ENCODE assay signal across 25 mouse cellular contexts in the genomic region with DNA sequence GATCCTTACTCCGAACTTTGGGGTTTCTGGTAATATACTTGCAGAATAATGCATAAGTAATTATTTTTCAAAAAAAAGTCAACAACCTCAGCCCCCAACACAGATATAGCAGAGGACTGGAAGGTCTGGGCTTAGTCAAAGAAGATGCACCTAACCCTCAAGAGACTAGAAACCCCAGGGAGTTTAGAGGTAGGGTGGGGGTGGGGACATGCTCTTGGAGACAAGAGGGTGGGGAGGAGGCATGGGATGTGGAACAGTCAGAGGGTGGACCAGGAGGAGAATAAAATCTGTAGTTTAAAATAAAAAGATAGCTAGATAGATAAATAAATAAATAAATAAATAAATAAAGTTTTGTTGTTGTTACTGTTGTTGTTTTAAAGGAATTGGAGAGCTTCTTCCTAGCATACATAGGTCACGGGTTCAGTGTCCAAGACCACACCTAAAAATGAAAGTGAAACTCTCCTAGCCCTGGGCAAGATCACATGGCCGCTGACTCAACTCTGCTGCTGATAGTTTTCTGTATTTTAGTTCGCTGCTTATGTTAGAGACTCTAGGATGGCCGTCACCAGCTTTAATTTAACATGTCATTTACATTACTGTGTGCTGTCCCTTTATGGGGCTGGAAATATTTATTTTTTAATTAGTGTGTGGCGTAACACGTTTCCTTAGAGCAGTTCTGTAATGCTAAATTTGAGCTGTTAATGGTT. TPM values are rescaled to one million over a fixed set of nuclear protein-coding genes. Genes with fewer than 3 reads are reported as not detected.
DNase-seq lines count a peak whose midpoint lies in the region; ATAC-seq and TF ChIP-seq lines count a peak whose summit lies in the region.
"Had no signal": no experiment of that assay in that cellular context is flagged by ENCODE, and none has a peak within 500 bp of the region (broad histone marks: within the 10 kb centered on the region; RNA-seq: fewer than 3 reads in every experiment).

No protein-coding gene starts in this region.

- peak; percentile 85 for ATAC-seq in granulocyte monocyte progenitor cell, adult 5-6 weeks (replicated peaks; ENCODE audit: poor library complexity, severe bottlenecking)
- peak; percentile 72; the same call in 1 of the 2 replicates for ATAC-seq in megakaryocyte-erythroid progenitor cell, adult 5-6 weeks (replicated peaks; ENCODE audit: low FRiP score, low TSS enrichment, poor library complexity, severe bottlenecking)
- ATAC-seq in hindbrain, postnatal 0 days = no peak

- dilution Hi-C loops in CH12.LX (cut with MboI; ENCODE audit: extremely low pct_ligation_motif_present, extremely low pct_unique_long_range_greater_than_20kb, low sequenced_read_pairs) = no loop called here

- H3K9me3 ChIP-seq in CH12.LX (replicated peaks; ENCODE audit: low read length) = no peaks in the 10 kb centered on the region
- H3K9me3 ChIP-seq in hindbrain, postnatal 0 days (ENCODE audit: low read length) = no peaks in the 10 kb centered on the region
- H3K9me3 ChIP-seq: embryonic facial prominence, embryonic 15.5 days; forebrain, embryonic 10.5 days; heart, embryonic 12.5 days; hindbrain, embryonic 15.5 days; liver, embryonic 13.5 days; midbrain, embryonic 10.5 days had no signal

- peak; percentile 89 for TF ChIP-seq EP300 in CH12.LX (IDR thresholded peaks at IDR 0.05; ENCODE audit: low read length)

- 0 out of 2 replicates have a peak, but pooled peaks have one; percentile 54 for TF ChIP-seq POLR2A in CH12.LX (IDR thresholded peaks at IDR 0.05; ENCODE audit: low read depth, low read length)

- H3K4me2 ChIP-seq in CH12.LX (ENCODE audit: insufficient read depth, low read depth, poor library complexity, severe bottlenecking) = peak overlapping the region; percentile 47; the same call in 1 of the 2 replicates
- no peak overlapping the region for H3K4me2 ChIP-seq in hindbrain, postnatal 0 days (ENCODE audit: low read depth, low read length)
- H3K4me2 ChIP-seq: embryonic facial prominence, embryonic 15.5 days; heart, embryonic 12.5 days; hindbrain, embryonic 15.5 days; liver, embryonic 13.5 days had no signal

- no peak overlapping the region for H3K4me3 ChIP-seq in CH12.LX (replicated peaks in 1 of 3; ENCODE audit: low read depth in 2 of 3, low read length in 2 of 3, poor library complexity in 1 of 3)
- H3K4me3 ChIP-seq in hindbrain, postnatal 0 days (ENCODE audit: low read length) = no peak overlapping the region
- H3K4me3 ChIP-seq: embryonic facial prominence, embryonic 15.5 days; forebrain, embryonic 10.5 days; heart, embryonic 12.5 days; hindbrain, embryonic 15.5 days; liver, embryonic 13.5 days; midbrain, embryonic 10.5 days had no signal

- WGBS in hindbrain, postnatal 0 days = 86% methylated on average over 7 of the region's 7 CpGs

- H3K27ac ChIP-seq in CH12.LX (ENCODE audit: insufficient read depth, low read depth) = no peak overlapping the region
- no peak overlapping the region for H3K27ac ChIP-seq in hindbrain, postnatal 0 days
- H3K27ac ChIP-seq: embryonic facial prominence, embryonic 15.5 days; forebrain, embryonic 10.5 days; hindbrain, embryonic 15.5 days; liver, embryonic 13.5 days; midbrain, embryonic 10.5 days had no signal

- in situ Hi-C loops in CH12.LX (cut with MboI; ENCODE audit: low pct_ligation_motif_present, low pct_unique_long_range_greater_than_20kb, low sequenced_read_pairs) = no loop called here

- H3K27me3 ChIP-seq in CH12.LX (replicated peaks) = no peaks in the 10 kb centered on the region
- no peaks in the 10 kb centered on the region for H3K27me3 ChIP-seq in hindbrain, postnatal 0 days (ENCODE audit: insufficient read depth, low read length)
- H3K27me3 ChIP-seq: embryonic facial prominence, embryonic 15.5 days; heart, embryonic 12.5 days; hindbrain, embryonic 15.5 days; liver, embryonic 13.5 days had no signal

- no peak; the same call in 1 of the 2 replicates for TF ChIP-seq RAD21 in CH12.LX (IDR thresholded peaks at IDR 0.05; ENCODE audit: low read depth, low read length)

- H3K9ac ChIP-seq in CH12.LX (ENCODE audit: insufficient read depth, low read depth) = no peak overlapping the region
- no peak overlapping the region for H3K9ac ChIP-seq in hindbrain, postnatal 0 days (replicated peaks; ENCODE audit: low read length)
- H3K9ac ChIP-seq: embryonic facial prominence, embryonic 15.5 days; heart, embryonic 12.5 days; hindbrain, embryonic 15.5 days; liver, embryonic 13.5 days had no signal

- H3K36me3 ChIP-seq in CH12.LX (replicated peaks in 1 of 2; ENCODE audit: control insufficient read depth in 1 of 2, insufficient read depth in 1 of 2, low read length in 1 of 2) = no peaks in the 10 kb centered on the region
- no peaks in the 10 kb centered on the region for H3K36me3 ChIP-seq in hindbrain, postnatal 0 days (ENCODE audit: insufficient read depth, low read length)
- H3K36me3 ChIP-seq: embryonic facial prominence, embryonic 15.5 days; forebrain, embryonic 10.5 days; heart, embryonic 12.5 days; hindbrain, embryonic 15.5 days; liver, embryonic 13.5 days; midbrain, embryonic 10.5 days had no signal

- peaks cover 11 to 13% of the 10 kb centered on the region in 2 experiments; a peak in 3 of 4 replicates for H3K4me1 ChIP-seq in CH12.LX (ENCODE audit: control insufficient read depth in 1 of 2, insufficient read depth in 2 of 2)
- H3K4me1 ChIP-seq in hindbrain, postnatal 0 days (ENCODE audit: insufficient read depth, low read length) = no peaks in the 10 kb centered on the region
- H3K4me1 ChIP-seq: embryonic facial prominence, embryonic 15.5 days; forebrain, embryonic 10.5 days; heart, embryonic 12.5 days; hindbrain, embryonic 15.5 days; liver, embryonic 13.5 days; midbrain, embryonic 10.5 days had no signal

- peak; percentile 74 for DNase-seq in 3T3-L1 (ENCODE audit: low read depth, low spot score)
- peak; percentile 79 for DNase-seq in CH12.LX (ENCODE audit: extremely low read depth)
- DNase-seq in hindbrain, postnatal 0 days (ENCODE audit: low spot score) = no peak
- DNase-seq in right cerebral cortex, postnatal 25 days = no peak
- no peak for DNase-seq in layer of hippocampus, adult 8-10 months (ENCODE audit: low spot score in 2 of 2)
- DNase-seq: adrenal gland, postnatal 36 days; cerebellum, adult 9-10 months; heart, postnatal 36 days; liver, embryonic 13.5 days; retina, postnatal 1 day; thymus, adult 18-20 months had no signal

- H3K79me2 ChIP-seq in CH12.LX (replicated peaks; ENCODE audit: control insufficient read depth, extremely low read depth, insufficient read depth, poor library complexity, severe bottlenecking) = no peaks in the 10 kb centered on the region

- no peak for TF ChIP-seq CTCF in CH12.LX (conservative IDR thresholded peaks at IDR 0.05 in 1 of 2, IDR thresholded peaks at IDR 0.05 in 1 of 2; ENCODE audit: low read depth in 2 of 2, low read length in 2 of 2)
- TF ChIP-seq CTCF in hindbrain, postnatal 0 days (IDR thresholded peaks at IDR 0.05; ENCODE audit: low read depth) = no peak

TF ChIP-seq in CH12.LX, 34 proteins besides CTCF, POLR2A, EP300 and RAD21 (continues in another document):
- TF ChIP-seq MYC (IDR thresholded peaks at IDR 0.05; ENCODE audit: low read depth, low read length) (peak; percentile 86), ZMIZ1 (IDR thresholded peaks at IDR 0.05; ENCODE audit: low read depth, low read length) (no peak), NELFE (IDR thresholded peaks at IDR 0.05; ENCODE audit: low read depth, low read length) (no peak), TBP (conservative IDR thresholded peaks at IDR 0.05; ENCODE audit: low read depth, low read length) (peak; percentile 56; the same call in 1 of the 2 replicates), JUND (conservative IDR thresholded peaks at IDR 0.05; ENCODE audit: low read depth, low read length) (peak; percentile 70), E2F4 (IDR thresholded peaks at IDR 0.05; ENCODE audit: insufficient replicate concordance, low read depth, low read length) (0 out of 2 replicates have a peak, but pooled peaks have one; percentile 26), IRF4 (IDR thresholded peaks at IDR 0.05; ENCODE audit: low read depth, low read length) (peak; percentile 97), NRF1 (IDR thresholded peaks at IDR 0.05; ENCODE audit: low read depth, low read length) (no peak), SIN3A (IDR thresholded peaks at IDR 0.05; ENCODE audit: low read length) (peak; percentile 61), RCOR1 (conservative IDR thresholded peaks at IDR 0.05; ENCODE audit: low read depth, low read length) (no peak; the same call in 1 of the 2 replicates), BHLHE40 (IDR thresholded peaks at IDR 0.05; ENCODE audit: low read depth, low read length) (peak; percentile 89), MEF2A (IDR thresholded peaks at IDR 0.05; ENCODE audit: borderline replicate concordance, low read depth, low read length) (peak; percentile 82), CHD1 (IDR thresholded peaks at IDR 0.05; ENCODE audit: low read depth, low read length) (no peak; the same call in 1 of the 2 replicates), MXI1 (IDR thresholded peaks at IDR 0.05; ENCODE audit: low read depth, low read length) (no peak; the same call in 1 of the 2 replicates), USF2 (conservative IDR thresholded peaks at IDR 0.05; ENCODE audit: low read depth, low read length) (peak; percentile 68)

RNA-seq across cellular contexts. Expression of a gene that starts 30.2 kb away (rescaled TPM):
- total RNA-seq in CH12.LX (2012; rRNA removed) (1.6 and 1.7 TPM in 2 replicates), CH12.LX (2014; rRNA removed) (1.2 and 1.5 TPM in 2 replicates)
- polyA plus RNA-seq in CH12.LX (2012; ENCODE audit: insufficient read length, low read depth) = 2.0 and 2.6 TPM in 2 replicates
- 43.0 and 43.5 TPM in 2 replicates for total RNA-seq in granulocyte monocyte progenitor cell, adult 5-6 weeks (2014; fragmentation: Nextera tagmentation)
- total RNA-seq in granulocyte monocyte progenitor cell, adult 5-6 weeks (2017) = 42.8 and 48.8 TPM in 2 replicates
- total RNA-seq in megakaryocyte-erythroid progenitor cell, adult 5-6 weeks (2014; fragmentation: Nextera tagmentation) = 26.0 and 27.2 TPM in 2 replicates
- total RNA-seq in megakaryocyte-erythroid progenitor cell, adult 5-6 weeks (2017) = 26.6 and 33.7 TPM in 2 replicates
- total RNA-seq in hindbrain, postnatal 0 days (2014; rRNA removed) = 4.2 and 4.5 TPM in 2 replicates
- polyA plus RNA-seq in hindbrain, postnatal 0 days (2015; fragmentation: Nextera tagmentation; extraction: Ambion mirVana) = 3.5 and 3.7 TPM in 2 replicates
- total RNA-seq in layer of hippocampus, adult 8-10 months (2022) = 1 to 10 TPM; 3.7 to 4.2 (median 4.0) TPM

RNA-seq across cellular contexts. Expression of a gene that starts 44.7 kb away (rescaled TPM):
- total RNA-seq in CH12.LX (2012; rRNA removed) = not detected in 2 replicates
- total RNA-seq in CH12.LX (2014; rRNA removed) = not detected in 2 replicates
- not detected in 2 replicates for polyA plus RNA-seq in CH12.LX (2012; ENCODE audit: insufficient read length, low read depth)
- total RNA-seq in granulocyte monocyte progenitor cell, adult 5-6 weeks (2014; fragmentation: Nextera tagmentation) = not detected in 2 replicates
- not detected in 2 replicates for total RNA-seq in granulocyte monocyte progenitor cell, adult 5-6 weeks (2017)
- not detected in 2 replicates for total RNA-seq in megakaryocyte-erythroid progenitor cell, adult 5-6 weeks (2014; fragmentation: Nextera tagmentation)
- not detected in 2 replicates for total RNA-seq in megakaryocyte-erythroid progenitor cell, adult 5-6 weeks (2017)
- total RNA-seq in hindbrain, postnatal 0 days (2014; rRNA removed) = not detected in 2 replicates
- polyA plus RNA-seq in hindbrain, postnatal 0 days (2015; fragmentation: Nextera tagmentation; extraction: Ambion mirVana) = not detected in 2 replicates
- total RNA-seq in layer of hippocampus, adult 8-10 months (2022) = not detected
- total RNA-seq: adrenal gland, postnatal 36 days; gastrocnemius, postnatal 4 days; heart, postnatal 36 days; left cerebral cortex, postnatal 36 days had no signal
- polyA plus RNA-seq: embryonic facial prominence, embryonic 15.5 days; forebrain, embryonic 10.5 days; frontal cortex, adult 2 months; heart, embryonic 12.5 days; hindbrain, embryonic 15.5 days; kidney, embryonic 14.5 days; liver, embryonic 13.5 days; lung, embryonic 16.5 days; midbrain, embryonic 10.5 days; stomach, embryonic 14.5 days; urinary bladder, adult 2 months had no signal

Comparison
In these comparisons a context has a peak if more than half of its experiments do, and no peak if none do; other contexts are left out.
1. DNase-seq: peak in 3T3-L1 (single experiment) and CH12.LX (single experiment); none in hindbrain, postnatal 0 days (single experiment), right cerebral cortex, postnatal 25 days (single experiment) and layer of hippocampus, adult 8-10 months (0 of 2).